Mouse (Mus musculus): ENCODE data around the gene Srsf1.

- TF ChIP-seq CTCF (IDR thresholded peaks at IDR 0.05; ENCODE audit: control insufficient read depth, insufficient read depth, insufficient read length), result no peak
- TF ChIP-seq USF1 (IDR thresholded peaks at IDR 0.05; ENCODE audit: low read depth), result no peak
Observed at GRCm38 (mm10) chr11:88030836-88031235, 16.3 kb upstream of the Srsf1 start.

All from C2C12 (cell line).